Mouse (Mus musculus): ENCODE results near the gene Ghsr. TPM values are rescaled to one million over a fixed set of nuclear protein-coding genes. Genes with fewer than 3 reads are reported as not detected.
"Not testable (repeated sequence)": the region's sequence is repeated elsewhere in the genome, so short reads cannot be mapped to it uniquely, and the experiment has no call there.

Ghsr gene
- polyA plus RNA-seq, 1 experiment from 2014 or later, result 1.7 TPM

GRCm38 (mm10) chr3:27359100-27359720, 11.9 kb upstream of the Ghsr start:
- Histone ChIP-seq H3K36me3 (no peaks in the 10 kb centered on the region), H3K4me2 (no peak overlapping the region), H3K27me3 (replicated peaks) (no peaks in the 10 kb centered on the region), H3K4me3 (replicated peaks) (no peak overlapping the region), H3K9ac (replicated peaks) (no peak overlapping the region), H3K27ac (replicated peaks) (no peak overlapping the region), H3K4me1 (no peaks in the 10 kb centered on the region), H3K9me3 (replicated peaks) (no peaks in the 10 kb centered on the region)
- ATAC-seq (ENCODE audit: low FRiP score), result no peak
- WGBS, result 92% methylated on average over 2 of the region's 2 CpGs

- Histone ChIP-seq H3K27ac (replicated peaks) (no peak overlapping the region), H3K4me1 (peaks cover 23% of the 10 kb centered on the region), H3K36me3 (no peaks in the 10 kb centered on the region), H3K9me3 (replicated peaks) (no peaks in the 10 kb centered on the region), H3K4me2 (peak overlapping the region; percentile 97; the same call in 1 of the 2 replicates), H3K9ac (replicated peaks) (no peak overlapping the region), H3K4me3 (replicated peaks) (no peak overlapping the region), H3K27me3 (replicated peaks) (peaks cover 67% of the 10 kb centered on the region)
- WGBS, result 5% methylated on average over 10 of the region's 10 CpGs
- no peak for ATAC-seq (ENCODE audit: low FRiP score)
Observed at GRCm38 (mm10) chr3:27370125-27370524, 1.0 kb upstream of the Ghsr start.

GRCm38 (mm10) chr3:27370582-27371275, 422 bp upstream of the Ghsr start:
- peak overlapping the region; percentile 47 for H3K4me3 ChIP-seq (replicated peaks)

GRCm38 (mm10) chr3:27371725-27372650, 837 bp downstream of the Ghsr start:
- Histone ChIP-seq H3K9me3 (replicated peaks) (no peaks in the 10 kb centered on the region), H3K4me2 (peak overlapping the region; percentile 97), H3K4me1 (peaks cover 23% of the 10 kb centered on the region), H3K27ac (replicated peaks) (no peak overlapping the region), H3K27me3 (replicated peaks) (peaks cover 69% of the 10 kb centered on the region), H3K36me3 (no peaks in the 10 kb centered on the region), H3K4me3 (replicated peaks) (peak overlapping the region; percentile 47), H3K9ac (replicated peaks) (peak overlapping the region; percentile 43)
- ATAC-seq (ENCODE audit: low FRiP score), result peak; percentile 75
- 1% methylated on average over 76 of the region's 77 CpGs for WGBS

More at GRCm38 (mm10) chr3:27370582-27371275, 422 bp upstream of the Ghsr start:
- Histone ChIP-seq H3K36me3 (no peaks in the 10 kb centered on the region), H3K27ac (replicated peaks) (no peak overlapping the region), H3K27me3 (replicated peaks) (peaks cover 69% of the 10 kb centered on the region), H3K4me1 (peaks cover 23% of the 10 kb centered on the region), H3K9me3 (replicated peaks) (no peaks in the 10 kb centered on the region), H3K4me2 (peak overlapping the region; percentile 97), H3K9ac (replicated peaks) (0 out of 2 replicates have a peak overlapping the region, but pooled peaks have one; percentile 43)
- 2% methylated on average over 20 of the region's 20 CpGs for WGBS
- ATAC-seq (ENCODE audit: low FRiP score), result no peak

- H3K9me3 ChIP-seq (replicated peaks), result no peaks in the 10 kb centered on the region
- peaks cover 23% of the 10 kb centered on the region for H3K4me1 ChIP-seq
- H3K27me3 ChIP-seq (replicated peaks), result peaks cover 57% of the 10 kb centered on the region
- H3K9ac ChIP-seq (replicated peaks), result no peak overlapping the region
- ATAC-seq (ENCODE audit: low FRiP score), result no peak
- no peak overlapping the region for H3K4me3 ChIP-seq (replicated peaks)
- H3K36me3 ChIP-seq, result no peaks in the 10 kb centered on the region
- H3K27ac ChIP-seq (replicated peaks), result no peak overlapping the region
- H3K4me2 ChIP-seq, result no peak overlapping the region
- WGBS, result 45% methylated on average over 9 of the region's 9 CpGs
Observed at GRCm38 (mm10) chr3:27374396-27374795, 3.2 kb downstream of the Ghsr start.

GRCm38 (mm10) chr3:27377935-27378334, 6.8 kb downstream of the Ghsr start:
- Histone ChIP-seq H3K4me3 (replicated peaks) (no peak overlapping the region), H3K27ac (replicated peaks) (no peak overlapping the region), H3K9me3 (replicated peaks) (no peaks in the 10 kb centered on the region), H3K36me3 (no peaks in the 10 kb centered on the region), H3K27me3 (replicated peaks) (peaks cover 22% of the 10 kb centered on the region), H3K9ac (replicated peaks) (no peak overlapping the region), H3K4me2 (no peak overlapping the region), H3K4me1 (no peaks in the 10 kb centered on the region)
- WGBS, result 78% methylated on average over 4 of the region's 4 CpGs
- no peak for ATAC-seq (ENCODE audit: low FRiP score)

- no peak overlapping the region for H3K4me3 ChIP-seq (replicated peaks)
- H3K27me3 ChIP-seq (replicated peaks), result no peaks in the 10 kb centered on the region
- no peaks in the 10 kb centered on the region for H3K36me3 ChIP-seq
- no peak overlapping the region for H3K27ac ChIP-seq (replicated peaks)
- H3K9me3 ChIP-seq (replicated peaks), result no peaks in the 10 kb centered on the region
- H3K4me2 ChIP-seq, result no peak overlapping the region
- H3K9ac ChIP-seq (replicated peaks), result no peak overlapping the region
- no peaks in the 10 kb centered on the region for H3K4me1 ChIP-seq
- ATAC-seq (ENCODE audit: low FRiP score), result no peak
- WGBS, result 77% methylated on average over 3 of the region's 3 CpGs
Observed at GRCm38 (mm10) chr3:27384836-27385235, 13.7 kb downstream of the Ghsr start.

- no peaks in the 10 kb centered on the region for H3K36me3 ChIP-seq
- 84% methylated on average over 1 of the region's 1 CpGs for WGBS
Observed at GRCm38 (mm10) chr3:27389923-27390322, 18.8 kb downstream of the Ghsr start.

GRCm38 (mm10) chr3:27400996-27401395, 29.8 kb downstream of the Ghsr start:
- not testable (repeated sequence) for H3K4me1 ChIP-seq; H3K27ac ChIP-seq (replicated peaks); H3K36me3 ChIP-seq; H3K27me3 ChIP-seq (replicated peaks); H3K9me3 ChIP-seq (replicated peaks); H3K4me2 ChIP-seq; H3K4me3 ChIP-seq (replicated peaks); H3K9ac ChIP-seq (replicated peaks); ATAC-seq (ENCODE audit: low FRiP score)
- 97% methylated on average over 3 of the region's 3 CpGs for WGBS

More at GRCm38 (mm10) chr3:27389923-27390322, 18.8 kb downstream of the Ghsr start:
- H3K27me3 ChIP-seq (replicated peaks), result no peaks in the 10 kb centered on the region
- H3K4me3 ChIP-seq (replicated peaks), result no peak overlapping the region
- no peak for ATAC-seq (ENCODE audit: low FRiP score)
- no peak overlapping the region for H3K4me2 ChIP-seq
- no peak overlapping the region for H3K9ac ChIP-seq (replicated peaks)
- H3K9me3 ChIP-seq (replicated peaks), result no peaks in the 10 kb centered on the region
- H3K4me1 ChIP-seq, result no peaks in the 10 kb centered on the region
- no peak overlapping the region for H3K27ac ChIP-seq (replicated peaks)

- Histone ChIP-seq H3K9ac (replicated peaks) (no peak overlapping the region), H3K4me1 (no peaks in the 10 kb centered on the region), H3K27ac (replicated peaks) (no peak overlapping the region), H3K9me3 (replicated peaks) (no peaks in the 10 kb centered on the region), H3K36me3 (no peaks in the 10 kb centered on the region), H3K4me2 (no peak overlapping the region), H3K4me3 (replicated peaks) (no peak overlapping the region), H3K27me3 (replicated peaks) (no peaks in the 10 kb centered on the region)
- WGBS, result 88% methylated on average over 3 of the region's 3 CpGs
- no peak for ATAC-seq (ENCODE audit: low FRiP score)
Observed at GRCm38 (mm10) chr3:27406440-27406839, 35.3 kb downstream of the Ghsr start.

- no peaks in the 10 kb centered on the region for H3K9me3 ChIP-seq (replicated peaks)
- H3K4me2 ChIP-seq, result no peak overlapping the region
- no peaks in the 10 kb centered on the region for H3K36me3 ChIP-seq
- no peak overlapping the region for H3K9ac ChIP-seq (replicated peaks)
- ATAC-seq (ENCODE audit: low FRiP score), result no peak
- H3K27me3 ChIP-seq (replicated peaks), result no peaks in the 10 kb centered on the region
- WGBS, result 56% methylated on average over 2 of the region's 2 CpGs
- H3K4me3 ChIP-seq (replicated peaks), result no peak overlapping the region
- H3K27ac ChIP-seq (replicated peaks), result no peak overlapping the region
- no peaks in the 10 kb centered on the region for H3K4me1 ChIP-seq
Observed at GRCm38 (mm10) chr3:27408564-27408963, 37.4 kb downstream of the Ghsr start.

All from neural tube, embryonic 15.5 days (tissue).